Mouse (Mus musculus) E14TG2a.4 (cell line): ENCODE measurements around the gene Gba2.

Experiments used
- H3K27me3 ChIP-seq: 2 replicates; pipeline ENCODE4 v1.6.1; 2014; ENCODE audit warnings: low read length, control low read depth; ENCODE audit not compliant: insufficient read depth
- H3K36me3 ChIP-seq: 2 replicates; pipeline ENCODE4 v1.6.1; 2014; ENCODE audit warnings: low read length, control low read depth; ENCODE audit not compliant: insufficient read depth
- H3K4me1 ChIP-seq: replicated peaks from 2 replicates; pipeline ENCODE4 v1.6.1; 2014; ENCODE audit warnings: low read depth, low read length, control low read depth
- H3K4me3 ChIP-seq: replicated peaks from 2 replicates; pipeline ENCODE4 v1.5.1; 2014; ENCODE audit warnings: mild to moderate bottlenecking, low read length
- H3K9me3 ChIP-seq: 2 replicates; pipeline ENCODE4 v1.6.1; 2014; ENCODE audit warnings: low read length, control low read depth
- CTCF ChIP-seq: conservative IDR thresholded peaks from 2 replicates; pipeline ENCODE4 v1.5.1; 2014; ENCODE audit warnings: low read length
- NANOG ChIP-seq: IDR thresholded peaks from 2 replicates; pipeline ENCODE4 v1.6.1; 2014; ENCODE audit warnings: borderline replicate concordance, low read length, mixed read lengths
- POU5F1 ChIP-seq: IDR thresholded peaks from 2 replicates; pipeline ENCODE4 v1.6.1; 2014; ENCODE audit warnings: low read length, borderline replicate concordance

The Gba2 gene

GRCm38 (mm10) chr4:43575356-43575755 is 3.3 kb downstream of the Gba2 start:
- no peak for TF ChIP-seq POU5F1
- no peak for TF ChIP-seq NANOG
- no peak for TF ChIP-seq CTCF
- peaks cover 52% of the 10 kb centered on the region for H3K36me3 ChIP-seq
- no peak overlapping the region for H3K4me3 ChIP-seq
- H3K9me3 ChIP-seq: no peaks in the 10 kb centered on the region
- H3K4me1 ChIP-seq: peaks cover 54% of the 10 kb centered on the region
- H3K27me3 ChIP-seq: no peaks in the 10 kb centered on the region; the same call in 1 of the 2 replicates

- TF ChIP-seq POU5F1: no peak
- no peak for TF ChIP-seq NANOG
- TF ChIP-seq CTCF: no peak
- Histone ChIP-seq H3K4me3 (no peak overlapping the region), H3K4me1 (peaks cover 56% of the 10 kb centered on the region), H3K36me3 (peaks cover 67% of the 10 kb centered on the region), H3K9me3 (no peaks in the 10 kb centered on the region), H3K27me3 (no peaks in the 10 kb centered on the region; the same call in 1 of the 2 replicates)
Measured at GRCm38 (mm10) chr4:43573561-43573960, 5.1 kb downstream of the Gba2 start.

- H3K4me1 ChIP-seq: peaks cover 39% of the 10 kb centered on the region
- no peaks in the 10 kb centered on the region for H3K27me3 ChIP-seq
- H3K9me3 ChIP-seq: no peaks in the 10 kb centered on the region
- peaks cover 82% of the 10 kb centered on the region for H3K36me3 ChIP-seq
- H3K4me3 ChIP-seq: no peak overlapping the region
- TF ChIP-seq POU5F1: no peak
- TF ChIP-seq NANOG: no peak
- no peak for TF ChIP-seq CTCF
Measured at GRCm38 (mm10) chr4:43571395-43572045, 7.2 kb downstream of the Gba2 start.

- Histone ChIP-seq H3K27me3 (no peaks in the 10 kb centered on the region), H3K36me3 (peaks cover 84% of the 10 kb centered on the region), H3K9me3 (no peaks in the 10 kb centered on the region), H3K4me3 (no peak overlapping the region), H3K4me1 (peaks cover 38% of the 10 kb centered on the region)
- TF ChIP-seq POU5F1: no peak
- no peak for TF ChIP-seq NANOG
- TF ChIP-seq CTCF: no peak
Measured at GRCm38 (mm10) chr4:43567140-43567539, 11.5 kb downstream of the Gba2 start.

GRCm38 (mm10) chr4:43564231-43564630 is 14.4 kb downstream of the Gba2 start:
- peaks cover 63% of the 10 kb centered on the region for H3K36me3 ChIP-seq
- H3K4me1 ChIP-seq: peaks cover 42% of the 10 kb centered on the region
- no peaks in the 10 kb centered on the region for H3K27me3 ChIP-seq
- no peaks in the 10 kb centered on the region for H3K9me3 ChIP-seq
- no peak for TF ChIP-seq CTCF
- TF ChIP-seq POU5F1: no peak
- TF ChIP-seq NANOG: no peak
- no peak overlapping the region for H3K4me3 ChIP-seq

GRCm38 (mm10) chr4:43563601-43563875 is 15.1 kb downstream of the Gba2 start:
- Histone ChIP-seq H3K27me3 (no peaks in the 10 kb centered on the region), H3K4me3 (peak overlapping the region; percentile 94), H3K9me3 (no peaks in the 10 kb centered on the region), H3K36me3 (peaks cover 56% of the 10 kb centered on the region), H3K4me1 (peaks cover 49% of the 10 kb centered on the region)
- no peak for TF ChIP-seq POU5F1
- no peak for TF ChIP-seq NANOG
- no peak for TF ChIP-seq CTCF

GRCm38 (mm10) chr4:43562769-43563600 is 15.7 kb downstream of the Gba2 start:
- no peaks in the 10 kb centered on the region for H3K27me3 ChIP-seq
- H3K4me3 ChIP-seq: peak overlapping the region; percentile 94
- peaks cover 51% of the 10 kb centered on the region for H3K36me3 ChIP-seq
- H3K9me3 ChIP-seq: no peaks in the 10 kb centered on the region
- no peak for TF ChIP-seq CTCF
- peaks cover 54% of the 10 kb centered on the region for H3K4me1 ChIP-seq

GRCm38 (mm10) chr4:43561997-43562768 is 16.5 kb downstream of the Gba2 start, which contains the start of the genes Creb3 and Tln1:
Gene Creb3 (plus strand): TSS chr4:43562332.
Gene Tln1 (minus strand): TSS chr4:43562691.
- Histone ChIP-seq H3K27me3 (no peaks in the 10 kb centered on the region), H3K9me3 (no peaks in the 10 kb centered on the region), H3K4me3 (peak within 1 kb of the TSS; percentile 94), H3K36me3 (peaks cover 47% of the 10 kb centered on the region), H3K4me1 (peaks cover 62% of the 10 kb centered on the region)
- no peak for TF ChIP-seq POU5F1
